ENCODE assay signal across 9 mouse cellular contexts in the genomic region with DNA sequence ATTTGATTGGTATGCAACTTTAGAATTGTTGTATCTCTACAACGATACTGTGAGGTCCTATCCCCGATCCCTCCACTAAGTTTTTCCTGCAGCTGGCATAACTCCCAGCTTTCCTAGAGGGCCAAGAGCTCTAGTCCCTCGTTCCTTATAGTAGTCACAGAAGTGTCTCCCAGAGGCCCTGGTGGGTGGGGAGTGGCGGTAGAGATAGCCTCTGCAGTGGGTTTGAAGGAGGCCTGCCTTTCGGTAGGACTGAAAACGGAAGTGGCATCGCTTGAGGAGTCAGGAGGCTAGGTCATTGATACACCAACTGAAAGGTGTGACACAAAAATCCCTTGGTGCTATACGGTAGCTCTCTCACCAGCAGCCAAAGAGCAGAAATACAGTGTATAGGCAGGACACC. TPM values are rescaled to one million over a fixed set of nuclear protein-coding genes. Genes with fewer than 3 reads are reported as not detected.
DNase-seq lines count a peak whose midpoint lies in the region; ATAC-seq lines count a peak whose summit lies in the region.
"Had no signal": no experiment of that assay in that cellular context is flagged by ENCODE, and none has a peak within 500 bp of the region (broad histone marks: within the 10 kb centered on the region; RNA-seq: fewer than 3 reads in every experiment).

No protein-coding gene starts in this region.

- peak overlapping the region; percentile 32 for H3K9ac ChIP-seq in heart, embryonic 16.5 days (ENCODE audit: low read length)

- H3K4me3 ChIP-seq in erythroblast, embryonic 14.5 days (replicated peaks) = peak overlapping the region; percentile 74
- peak overlapping the region; percentile 79 for H3K4me3 ChIP-seq in heart, embryonic 16.5 days (ENCODE audit: low read length)

- no peaks in the 10 kb centered on the region for H3K9me3 ChIP-seq in erythroblast, embryonic 14.5 days (ENCODE audit: control insufficient read depth, low read length)
- H3K9me3 ChIP-seq in heart, embryonic 16.5 days (replicated peaks; ENCODE audit: control insufficient read depth, low read length) = no peaks in the 10 kb centered on the region
- H3K9me3 ChIP-seq: G1E had no signal

- H3K4me1 ChIP-seq in erythroblast, embryonic 14.5 days (ENCODE audit: control insufficient read depth) = peaks cover 45% of the 10 kb centered on the region
- H3K4me1 ChIP-seq in heart, embryonic 16.5 days (ENCODE audit: control insufficient read depth, insufficient read depth, low read length) = peaks cover 35% of the 10 kb centered on the region

- peak overlapping the region; percentile 75 for H3K4me2 ChIP-seq in heart, embryonic 16.5 days (ENCODE audit: low read depth, low read length)

- no peak overlapping the region for H3K27ac ChIP-seq in heart, embryonic 16.5 days (ENCODE audit: low read length)

- peaks cover 18% of the 10 kb centered on the region for H3K27me3 ChIP-seq in erythroblast, embryonic 14.5 days (ENCODE audit: control insufficient read depth)
- no peaks in the 10 kb centered on the region for H3K27me3 ChIP-seq in heart, embryonic 16.5 days (ENCODE audit: control insufficient read depth, insufficient read depth, low read length)

- no peaks in the 10 kb centered on the region for H3K36me3 ChIP-seq in erythroblast, embryonic 14.5 days (ENCODE audit: control insufficient read depth)
- no peaks in the 10 kb centered on the region for H3K36me3 ChIP-seq in heart, embryonic 16.5 days (ENCODE audit: control insufficient read depth, insufficient read depth)
- H3K36me3 ChIP-seq: G1E had no signal

- no peak for ATAC-seq in erythroblast, adult 5-6 weeks (replicated peaks; ENCODE audit: low FRiP score, poor library complexity, severe bottlenecking)
- ATAC-seq in heart, embryonic 16.5 days (replicated peaks; ENCODE audit: extremely low read depth, insufficient read depth, low FRiP score) = no peak
- ATAC-seq in megakaryocyte-erythroid progenitor cell, adult 5-6 weeks (replicated peaks; ENCODE audit: low FRiP score, low TSS enrichment, poor library complexity, severe bottlenecking) = 0 out of 2 replicates have a peak, but pooled peaks have one; percentile 16

- peak; percentile 58 for DNase-seq in CD4-positive helper T cell, adult 2 months (ENCODE audit: low read depth, low spot score)
- peak; percentile 34 for DNase-seq in thymus, postnatal 14 days
- no peak for DNase-seq in MN1 (ENCODE audit: low spot score)
- DNase-seq in gastrocnemius, postnatal 10 days = no peak

- 30% methylated on average over 8 of the region's 8 CpGs for WGBS in heart, embryonic 16.5 days

RNA-seq across cellular contexts. Expression of a gene that starts 0.8 kb away (rescaled TPM):
- polyA plus RNA-seq in erythroblast, embryonic 14.5 days (2012) = 0.10 and 0.12 TPM in 2 replicates
- total RNA-seq in erythroblast, adult 5-6 weeks (2015; ENCODE audit: low replicate concordance) = 4.8 and 11.7 TPM in 2 replicates
- total RNA-seq in erythroblast, adult 5-6 weeks (2017; ENCODE audit: low replicate concordance) = 17.1 and 19.5 TPM in 2 replicates
- polyA plus RNA-seq in heart, embryonic 16.5 days (2015; fragmentation: Nextera tagmentation; extraction: Ambion mirVana) = 26.9 and 27.4 TPM in 2 replicates
- 34.4 and 36.2 TPM in 2 replicates for total RNA-seq in megakaryocyte-erythroid progenitor cell, adult 5-6 weeks (2014; fragmentation: Nextera tagmentation)
- 25.9 and 43.0 TPM in 2 replicates for total RNA-seq in megakaryocyte-erythroid progenitor cell, adult 5-6 weeks (2017)
- 10 to 100 TPM; 20.4 to 34.0 TPM for total RNA-seq in gastrocnemius, postnatal 10 days (2021)

RNA-seq across cellular contexts. Expression of a gene that starts 27.5 kb away (rescaled TPM):
- polyA plus RNA-seq in erythroblast, embryonic 14.5 days (2012) = not detected in 2 replicates
- not detected in 2 replicates for total RNA-seq in erythroblast, adult 5-6 weeks (2015; ENCODE audit: low replicate concordance)
- not detected in 2 replicates for total RNA-seq in erythroblast, adult 5-6 weeks (2017; ENCODE audit: low replicate concordance)
- polyA plus RNA-seq in heart, embryonic 16.5 days (2015; fragmentation: Nextera tagmentation; extraction: Ambion mirVana) = 0.20 TPM in 1 of 2 replicates, not detected in the other
- not detected in 2 replicates for total RNA-seq in megakaryocyte-erythroid progenitor cell, adult 5-6 weeks (2014; fragmentation: Nextera tagmentation)
- not detected in 2 replicates for total RNA-seq in megakaryocyte-erythroid progenitor cell, adult 5-6 weeks (2017)
- not detected for total RNA-seq in gastrocnemius, postnatal 10 days (2021)
- polyA plus RNA-seq: G1E had no signal

Comparison
In these comparisons a context has a peak if more than half of its experiments do, and no peak if none do; other contexts are left out.
1. DNase-seq: peak in CD4-positive helper T cell, adult 2 months (single experiment) and thymus, postnatal 14 days (single experiment); none in MN1 (single experiment) and gastrocnemius, postnatal 10 days (single experiment).